Mouse (Mus musculus): Measurements from ENCODE around the gene Lima1.

DNA sequence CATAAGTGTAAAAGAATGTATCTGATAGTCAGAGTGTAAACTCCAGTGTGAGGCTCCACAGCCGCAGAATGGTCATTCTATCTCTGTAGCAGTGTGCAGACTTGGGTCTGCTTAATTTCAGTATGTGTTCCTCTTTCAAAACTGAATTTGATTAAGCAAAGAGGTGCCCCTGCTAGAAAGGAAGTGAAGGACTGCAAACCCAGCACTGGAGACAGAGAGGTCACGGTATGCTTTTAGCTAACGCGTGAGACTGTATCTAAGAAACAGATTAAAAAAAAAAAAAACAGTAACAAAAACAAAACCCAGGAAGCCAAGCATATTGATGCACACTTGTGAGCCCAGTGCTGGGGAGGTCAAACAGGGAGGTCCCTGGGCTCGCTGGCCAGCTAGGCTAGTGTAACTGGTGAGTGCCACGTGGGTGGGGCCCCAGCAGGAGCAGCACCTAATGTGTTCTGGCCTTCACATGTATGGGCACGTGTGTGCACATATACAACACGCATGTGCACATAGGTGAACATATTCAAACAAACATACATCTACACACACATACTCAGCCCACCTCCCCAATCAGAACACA is 51.8 kb downstream of the Lima1 start:
- TF ChIP-seq CTCF (IDR thresholded peaks at IDR 0.05; ENCODE audit: borderline replicate concordance, insufficient read depth, low read depth, low read length) (no peak), POLR2A (IDR thresholded peaks at IDR 0.05; ENCODE audit: borderline replicate concordance, insufficient read depth, low read length) (no peak)
